Mouse (Mus musculus) lung, embryonic 14.5 days (tissue): ENCODE measurements at regions not wholly inside any gene's neighbourhood (a gene's known extent, or its start where the extent isn't known, plus 50 kb on each side); places are given as distances from the start of the nearest gene placed in this dataset.

Source experiments
- ATAC-seq: fragments of 200-750 bp; cut with Nextera tagmentation; 2 replicates; pipeline ENCODE4 v1.8.0; 2017; ENCODE audit warnings: mild to moderate bottlenecking, moderate TSS enrichment, moderate library complexity; ENCODE audit not compliant: insufficient read depth
- DNase-seq: peaks from one replicate; pipeline ENCODE4 v3.0.0-alpha.2; 2015
- H3K27ac ChIP-seq: fragments of 300-500 bp; sonication (generic); 2 replicates; pipeline ENCODE4 v1.5.1; 2014; ENCODE audit warnings: low read depth, mild to moderate bottlenecking, moderate library complexity
- H3K27me3 ChIP-seq: fragments of 300-500 bp; sonication (generic); 2 replicates; pipeline ENCODE4 v1.6.1; 2014; ENCODE audit warnings: low read length, control low read depth; ENCODE audit not compliant: insufficient read depth
- H3K36me3 ChIP-seq: fragments of 300-500 bp; sonication (generic); 2 replicates; pipeline ENCODE4 v1.6.1; 2014; ENCODE audit warnings: control low read depth; ENCODE audit not compliant: insufficient read depth
- H3K4me1 ChIP-seq: fragments of 300-500 bp; sonication (generic); 2 replicates; pipeline ENCODE4 v1.6.1; 2014; ENCODE audit warnings: antibody characterized with exemption, control low read depth; ENCODE audit not compliant: insufficient read depth
- H3K4me2 ChIP-seq: fragments of 300-500 bp; sonication (generic); 2 replicates; pipeline ENCODE4 v1.6.1; 2014; ENCODE audit warnings: mild to moderate bottlenecking
- H3K4me3 ChIP-seq: fragments of 300-500 bp; sonication (generic); 2 replicates; pipeline ENCODE4 v1.5.1; 2014; ENCODE audit warnings: low read depth, low read length
- H3K9ac ChIP-seq: fragments of 300-500 bp; sonication (generic); 2 replicates; pipeline ENCODE4 v1.6.1; 2014
- H3K9me3 ChIP-seq: fragments of 300-500 bp; sonication (generic); 2 replicates; pipeline ENCODE4 v1.6.1; 2016; ENCODE audit warnings: low read depth, low read length, control low read depth
- CTCF ChIP-seq: IDR thresholded peaks from 2 replicates; pipeline ENCODE4 v1.5.1; 2016; ENCODE audit warnings: antibody characterized with exemption, low read depth
- WGBS: fragments of 180-500 bp; shearing (Covaris S2); extraction: QIAGEN DNeasy Blood & Tissue Kit; methylation state at CpG from one replicate; pipeline ENCODE4 v1.1.7; 2014; 5-methylcytosine and 5-hydroxymethylcytosine counted together

- Histone ChIP-seq H3K4me2 (no peak overlapping the region), H3K9me3 (no peaks in the 10 kb centered on the region), H3K27me3 (no peaks in the 10 kb centered on the region), H3K36me3 (no peaks in the 10 kb centered on the region), H3K4me1 (no peaks in the 10 kb centered on the region), H3K9ac (no peak overlapping the region), H3K27ac (no peak overlapping the region), H3K4me3 (no peak overlapping the region)
- 58% methylated on average over 1 of the region's 1 CpGs for WGBS
- TF ChIP-seq CTCF = no peak
- DNase-seq (no peak), ATAC-seq (no peak)
Observed at GRCm38 (mm10) chr9:17664113-17664512, 627.8 kb upstream of the Chordc1 start.

GRCm38 (mm10) chr9:17668260-17668659 lies 623.7 kb upstream of the Chordc1 start:
- no peak overlapping the region for H3K4me2 ChIP-seq
- 60% methylated on average over 1 of the region's 1 CpGs for WGBS

GRCm38 (mm10) chr9:17675519-17675918 lies 616.4 kb upstream of the Chordc1 start:
- H3K4me3 ChIP-seq = no peak overlapping the region
- H3K9ac ChIP-seq = no peak overlapping the region
- no peak for TF ChIP-seq CTCF
- H3K4me1 ChIP-seq = no peaks in the 10 kb centered on the region
- H3K4me2 ChIP-seq = no peak overlapping the region
- H3K36me3 ChIP-seq = no peaks in the 10 kb centered on the region
- DNase-seq = no peak
- H3K27me3 ChIP-seq = no peaks in the 10 kb centered on the region
- H3K9me3 ChIP-seq = no peaks in the 10 kb centered on the region
- no peak for ATAC-seq
- H3K27ac ChIP-seq = no peak overlapping the region
- 58% methylated on average over 1 of the region's 1 CpGs for WGBS

More at GRCm38 (mm10) chr9:17668260-17668659, 623.7 kb upstream of the Chordc1 start:
- no peak for TF ChIP-seq CTCF
- DNase-seq (no peak), ATAC-seq (no peak)
- Histone ChIP-seq H3K9ac (no peak overlapping the region), H3K9me3 (no peaks in the 10 kb centered on the region), H3K4me3 (no peak overlapping the region), H3K27me3 (no peaks in the 10 kb centered on the region), H3K27ac (no peak overlapping the region), H3K36me3 (no peaks in the 10 kb centered on the region), H3K4me1 (no peaks in the 10 kb centered on the region)
